Mouse (Mus musculus) small intestine, adult 2 months (tissue): ENCODE results near the gene Nlrp9a. TPM values are rescaled to one million over a fixed set of nuclear protein-coding genes. Genes with fewer than 3 reads are reported as not detected.
"Not testable (repeated sequence)": the region's sequence is repeated elsewhere in the genome, so short reads cannot be mapped to it uniquely, and the experiment has no call there.

Source experiments
- H3K27ac ChIP-seq: fragments of 200-500 bp; 2 replicates; pipeline ENCODE4 v1.5.1; 2012; ENCODE audit warnings: low read depth, low read length, control low read depth, inconsistent platforms; ENCODE audit not compliant: insufficient read depth
- H3K27me3 ChIP-seq: fragments of 200-500 bp; 2 replicates; pipeline ENCODE4 v1.6.1; 2012; ENCODE audit warnings: mild to moderate bottlenecking, moderate library complexity, low read length, inconsistent platforms; ENCODE audit not compliant: control insufficient read depth, insufficient read depth
- H3K36me3 ChIP-seq: fragments of 200-500 bp; 2 replicates; pipeline ENCODE4 v1.6.1; 2012; ENCODE audit warnings: mild to moderate bottlenecking, low read length, control low read depth, inconsistent platforms; ENCODE audit not compliant: control insufficient read depth, insufficient read depth
- H3K4me1 ChIP-seq: fragments of 200-500 bp; 2 replicates; pipeline ENCODE4 v1.6.1; 2012; ENCODE audit warnings: low read length, inconsistent platforms, mixed read lengths; ENCODE audit not compliant: control insufficient read depth, insufficient read depth, insufficient read length
- H3K4me3 ChIP-seq: fragments of 200-500 bp; 2 replicates; pipeline ENCODE4 v1.5.1; 2012; ENCODE audit warnings: low read depth, mild to moderate bottlenecking, control low read depth, inconsistent platforms, low read length, moderate library complexity
- CTCF ChIP-seq: fragments of 200-500 bp; IDR thresholded peaks from 2 replicates; pipeline ENCODE4 v1.5.1; 2012; ENCODE audit warnings: low read depth, mild to moderate bottlenecking, control low read depth, inconsistent platforms, low read length, moderate library complexity, mixed read lengths; ENCODE audit not compliant: insufficient replicate concordance, insufficient read length; ENCODE audit errors: extremely low read depth
- POLR2A ChIP-seq: fragments of 200-500 bp; IDR thresholded peaks from 2 replicates; pipeline ENCODE4 v1.6.1; 2012; ENCODE audit warnings: low read depth, mild to moderate bottlenecking, control low read depth, inconsistent platforms, low read length, moderate library complexity
- WGBS: fragments of 180-500 bp; shearing (Covaris S2); methylation state at CpG from one replicate; pipeline ENCODE4 v1.1.7; 2018; 5-methylcytosine and 5-hydroxymethylcytosine counted together
- polyA plus RNA-seq: library from polyadenylated mRNA; depleted of rRNA; stranded (reverse); fragments of >200 nt; gene quantifications from 2 replicates; pipeline ENCODE4 v1.2.3, GENCODE M21; 2012; rRNA removed

Nlrp9a gene
- polyA plus RNA-seq, result not detected in 2 replicates

DNA sequence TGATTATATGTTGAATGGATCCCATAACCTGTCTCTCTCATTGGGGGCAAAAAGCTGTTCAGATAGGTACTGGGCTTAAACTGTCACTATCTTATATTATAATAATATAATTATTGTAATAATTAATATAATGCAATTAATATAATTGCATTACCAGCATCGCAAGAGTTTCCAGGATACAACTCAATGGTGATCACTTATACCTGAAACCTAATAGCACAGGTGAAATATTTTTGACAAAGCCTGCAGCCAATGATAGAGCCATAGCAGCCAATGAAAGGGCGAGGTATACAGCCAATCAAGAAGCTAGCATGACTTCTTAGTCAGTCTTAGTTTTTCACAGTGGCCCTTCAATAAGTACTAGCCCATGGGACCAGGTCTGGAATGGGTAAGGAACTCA lies at the start of gene Nlrp9a:
TSS of gene Nlrp9a (plus strand) at position 301 of the 400 bp plus-strand sequence.
- not testable (repeated sequence) for H3K27me3 ChIP-seq, H3K4me3 ChIP-seq
- WGBS, result 63% methylated on average over 2 of the region's 2 CpGs

GRCm38 (mm10) chr7:26489514-26489913 lies 45.3 kb upstream of the Nlrp9a start:
- H3K27ac ChIP-seq, H3K36me3 ChIP-seq, H3K4me3 ChIP-seq, H3K4me1 ChIP-seq, H3K27me3 ChIP-seq: not testable (repeated sequence)
- WGBS, result 80% methylated on average over 18 of the region's 18 CpGs

More for the DNA sequence above, at the start of gene Nlrp9a:
- not testable (repeated sequence) for H3K27ac ChIP-seq, H3K36me3 ChIP-seq, H3K4me1 ChIP-seq

DNA sequence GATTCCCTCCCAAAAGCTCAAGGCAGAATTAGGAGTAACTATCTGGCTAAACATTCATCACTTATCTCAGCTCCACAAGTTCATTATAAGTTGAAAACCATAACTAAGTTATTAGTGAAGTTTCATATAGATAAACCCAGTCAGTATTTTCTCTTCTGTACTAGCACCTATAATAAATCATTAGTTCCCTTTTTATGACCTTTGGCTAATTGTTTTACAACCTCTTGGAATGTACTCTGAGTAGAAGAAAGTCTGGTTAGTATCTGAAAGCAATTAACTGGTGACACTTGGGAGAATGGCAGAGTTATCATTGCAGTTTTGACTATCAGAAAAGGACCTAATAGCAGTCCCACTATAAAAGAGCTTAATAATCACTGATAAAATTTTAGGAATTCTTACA lies 54.3 kb downstream of the Nlrp9a start:
- no peaks in the 10 kb centered on the region for H3K4me1 ChIP-seq
- TF ChIP-seq CTCF (no peak), POLR2A (no peak)
- no peak overlapping the region for H3K4me3 ChIP-seq
- H3K27ac ChIP-seq, result no peak overlapping the region
- H3K36me3 ChIP-seq, result no peaks in the 10 kb centered on the region
- H3K27me3 ChIP-seq, result no peaks in the 10 kb centered on the region

- H3K4me3 ChIP-seq, result no peak overlapping the region
- WGBS, result 34% methylated on average over 1 of the region's 1 CpGs
- H3K27me3 ChIP-seq, result no peaks in the 10 kb centered on the region
- no peak overlapping the region for H3K27ac ChIP-seq
- TF ChIP-seq POLR2A (no peak), CTCF (no peak)
- H3K36me3 ChIP-seq, result no peaks in the 10 kb centered on the region
- H3K4me1 ChIP-seq, result no peaks in the 10 kb centered on the region
These were observed 55.0 kb downstream of the Nlrp9a start for GRCm38 (mm10) chr7:26589774-26590173.

DNA sequence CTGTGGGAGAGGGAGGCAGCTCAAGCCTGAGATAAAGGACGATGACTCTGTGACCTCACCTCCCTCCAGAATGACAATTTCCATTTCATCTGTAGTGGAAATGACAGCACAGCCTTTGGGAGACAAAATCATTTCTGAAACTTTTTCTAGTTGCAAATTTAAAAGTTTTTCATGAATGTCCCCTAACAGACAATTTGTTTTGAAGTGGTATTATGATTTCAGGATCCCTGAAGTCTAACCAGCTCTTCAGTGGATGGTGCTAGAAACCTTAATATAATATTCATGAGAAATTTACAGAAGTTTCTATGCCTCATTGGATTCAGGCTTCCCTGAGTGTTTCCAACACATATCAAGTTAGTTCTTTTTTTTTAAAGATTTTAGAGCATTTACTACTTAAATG lies 83.5 kb downstream of the Nlrp9a start, which contains the start of gene Vmn1r185:
TSS of gene Vmn1r185 (minus strand) at position 101 of the 400 bp plus-strand sequence.
- H3K27ac ChIP-seq, H3K36me3 ChIP-seq, H3K4me1 ChIP-seq, H3K27me3 ChIP-seq, H3K4me3 ChIP-seq: not testable (repeated sequence)
- 69% methylated on average over 1 of the region's 1 CpGs for WGBS

Other genes starting within 250 kb of the Nlrp9a start
- gene Cyp2a4, start 227.9 kb upstream of the Nlrp9a start, polyA plus RNA-seq, result not detected in 2 replicates
- gene Nlrp9c, start 131.3 kb upstream of the Nlrp9a start, polyA plus RNA-seq, result not detected in 2 replicates
- gene Nlrp4a, start 99.9 kb upstream of the Nlrp9a start, polyA plus RNA-seq, result not detected in 2 replicates
- gene Vmn1r185, start 83.4 kb downstream of the Nlrp9a start, polyA plus RNA-seq, result not detected in 2 replicates
- not detected in 2 replicates for gene Cyp2b23, start 151.4 kb downstream of the Nlrp9a start, polyA plus RNA-seq
- gene Cyp2b19, start 222.1 kb downstream of the Nlrp9a start, polyA plus RNA-seq, result not detected in 2 replicates